Mouse (Mus musculus) cerebellum, adult 9-11 months (tissue): ENCODE measurements at regions not wholly inside any gene's neighbourhood (a gene's known extent, or its start where the extent isn't known, plus 50 kb on each side); places are given as distances from the start of the nearest gene placed in this dataset.

Experiments
- DNase-seq: peaks from one replicate; pipeline ENCODE4 v3.0.0; 2022

DNA sequence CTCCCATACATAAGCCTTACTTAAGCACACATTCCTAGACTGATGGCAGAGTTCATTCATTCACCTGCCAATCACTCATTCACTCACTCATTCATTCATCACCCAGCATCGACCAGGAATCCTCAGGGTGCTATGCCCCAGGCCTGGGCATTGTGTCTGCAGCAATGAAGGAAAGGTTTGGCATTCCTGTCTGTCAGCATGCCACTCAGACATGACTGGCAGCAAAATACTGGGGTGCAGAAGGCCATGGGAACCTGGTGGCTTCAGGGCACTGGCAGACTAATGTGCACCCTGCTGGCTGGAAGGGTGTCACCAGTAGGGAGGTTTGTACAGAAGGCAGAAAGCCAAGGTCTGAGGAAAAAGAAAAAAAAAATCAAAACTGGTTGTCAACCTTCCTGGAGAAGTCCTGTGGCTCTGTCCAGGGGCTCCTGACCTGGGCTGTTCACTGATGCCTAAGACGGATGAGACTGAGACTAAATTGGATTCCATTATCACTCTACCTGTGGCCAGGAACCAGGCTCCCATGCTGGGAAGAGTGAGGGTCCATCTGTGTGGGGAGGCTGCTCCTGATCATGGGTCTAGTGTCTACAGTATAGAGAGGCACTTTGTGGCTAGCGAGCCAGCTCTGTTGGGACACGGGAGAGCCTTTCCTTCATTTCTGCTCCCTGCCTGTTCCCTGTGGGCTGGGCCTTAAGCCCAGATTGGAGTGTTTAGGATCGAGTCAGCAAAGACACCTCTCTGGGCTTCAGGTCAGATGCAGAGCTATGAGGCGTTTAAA is 104.1 kb downstream of the Cstad start:
- peak; percentile 66 for DNase-seq

GRCm38 (mm10) chr2:30697851-30698250 is 103.0 kb downstream of the Cstad start:
- DNase-seq, result peak; percentile 66

DNA sequence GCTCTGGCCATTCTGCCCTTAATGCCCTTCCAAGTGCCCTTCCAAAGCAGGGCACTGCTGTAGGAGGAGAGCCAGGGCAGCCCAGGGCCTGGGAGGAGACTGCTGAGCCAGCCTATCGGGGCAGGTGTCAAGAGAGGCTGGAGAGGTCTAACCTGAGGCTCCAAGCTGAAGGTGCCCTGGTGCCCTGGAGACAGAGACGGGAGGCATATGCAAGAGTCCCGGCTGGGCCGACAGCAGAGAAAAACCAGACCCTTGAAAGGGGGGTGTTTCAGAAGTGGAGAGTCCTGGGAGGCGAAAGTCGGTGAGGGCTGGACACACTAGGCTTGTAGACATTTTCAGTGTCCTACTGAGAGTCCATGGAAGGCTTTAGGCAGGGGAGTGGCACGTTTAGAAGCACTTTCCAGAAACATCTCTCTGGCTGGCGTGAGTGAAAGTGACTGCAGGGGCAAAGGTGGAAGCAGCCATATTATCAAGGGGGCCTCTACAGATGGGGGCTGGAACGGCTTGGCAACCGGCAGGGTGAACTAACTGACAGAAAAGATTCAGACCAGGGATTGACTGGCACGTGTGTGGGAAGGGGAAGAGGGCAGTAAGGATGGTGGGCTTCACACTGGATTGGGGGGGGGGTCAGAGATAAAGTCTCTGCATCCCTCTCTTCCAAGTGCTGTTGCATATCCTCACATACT is 101.1 kb downstream of the Cstad start:
- DNase-seq, result peak; percentile 67

DNA sequence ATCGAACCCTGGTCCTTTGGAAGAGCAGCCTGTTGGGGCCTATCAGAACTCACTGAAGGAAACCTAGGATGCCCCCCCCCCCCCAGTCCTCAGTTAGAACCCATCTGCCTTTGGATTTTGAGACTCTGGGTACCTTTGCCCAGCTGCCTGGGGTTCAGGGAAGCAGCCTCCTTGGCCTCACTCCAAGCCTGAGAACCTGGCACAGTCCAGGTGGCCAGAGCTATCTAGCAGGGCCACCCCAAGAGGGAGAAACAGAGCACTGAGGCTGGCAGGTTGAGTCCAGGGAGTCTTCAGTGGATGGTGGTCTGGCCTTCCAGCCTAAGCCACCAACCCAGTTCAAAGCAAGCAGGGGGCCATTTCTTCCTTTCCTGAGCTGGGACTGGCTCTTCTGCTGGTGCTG is 100.2 kb downstream of the Cstad start:
- peak; percentile 66 for DNase-seq

DNA sequence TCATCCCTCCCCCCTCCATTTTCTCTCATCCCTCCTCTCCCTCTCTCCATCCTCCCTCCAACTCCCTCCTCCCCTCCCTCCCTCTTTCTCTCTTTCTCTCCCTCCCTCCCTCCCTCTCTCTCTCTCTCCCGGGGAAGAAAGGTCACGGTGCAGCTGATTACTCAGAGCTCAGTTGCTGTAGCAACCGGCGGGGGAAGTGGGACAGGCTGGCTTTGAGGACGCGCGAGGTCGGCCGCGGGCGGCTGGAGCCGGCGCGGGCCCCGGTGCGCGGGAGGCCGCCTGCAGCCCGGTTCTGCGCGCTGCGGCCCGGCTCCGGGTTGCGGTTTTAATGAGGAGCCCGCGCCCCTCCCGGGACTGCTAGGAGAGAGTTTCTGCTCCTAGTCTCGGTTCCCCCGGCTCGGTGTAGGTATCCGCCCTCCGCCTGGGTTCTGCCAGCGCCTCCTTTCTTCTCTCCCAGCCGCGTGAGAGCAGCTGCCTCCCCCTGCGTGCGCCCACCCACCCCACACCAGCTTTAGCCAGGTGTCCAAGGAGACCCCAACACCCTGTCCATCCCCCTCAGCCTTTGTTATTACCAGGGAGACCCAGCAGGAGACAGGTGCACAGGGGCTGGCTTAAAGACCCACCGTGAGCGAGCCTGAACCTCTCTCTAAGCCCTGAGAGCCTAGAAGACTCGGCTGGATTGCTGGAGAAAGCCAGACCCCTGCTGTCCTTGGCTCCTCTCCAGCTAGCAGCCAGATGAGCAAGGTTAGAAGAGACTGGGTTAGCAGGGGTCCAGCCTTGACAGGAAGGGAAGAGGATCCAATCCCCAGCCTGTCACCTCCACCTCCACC is 98.6 kb downstream of the Cstad start:
- peak; percentile 91 for DNase-seq

DNA sequence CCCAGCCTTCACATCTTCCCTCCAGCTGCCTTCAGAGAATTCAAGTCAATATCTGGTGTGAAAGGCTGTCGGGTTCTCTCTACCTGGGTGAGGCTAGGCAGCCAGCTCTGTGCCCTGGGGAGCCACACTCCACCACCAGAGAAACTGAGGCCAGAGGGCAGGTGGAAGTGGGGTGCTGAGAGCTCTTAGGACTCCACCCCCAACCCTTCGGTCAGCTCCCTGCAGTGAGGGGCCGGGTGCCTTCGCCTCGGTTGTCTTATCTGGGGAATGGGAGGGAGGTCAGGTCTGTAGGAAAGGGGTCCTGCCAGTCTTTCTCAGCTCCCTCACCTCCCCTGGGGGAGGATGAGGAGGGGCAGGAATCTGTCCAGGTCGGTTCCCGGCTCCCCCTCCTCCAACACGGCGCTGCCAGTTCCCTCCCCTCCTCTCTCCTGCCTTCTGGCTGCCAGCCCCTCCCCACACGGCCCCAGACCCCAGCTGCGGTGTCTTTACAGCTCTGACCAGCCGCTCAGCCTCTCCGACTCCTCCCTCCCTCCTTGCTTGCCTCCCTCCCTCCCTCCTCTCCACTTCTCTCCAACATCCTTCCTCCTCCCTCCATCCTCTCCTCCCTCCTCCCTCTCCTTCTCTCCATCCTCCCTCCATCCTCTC is 97.8 kb downstream of the Cstad start:
- peak; percentile 90 for DNase-seq

- DNase-seq, result peak; percentile 98
These were observed 97.2 kb downstream of the Cstad start for GRCm38 (mm10) chr2:30691857-30692560.

DNA sequence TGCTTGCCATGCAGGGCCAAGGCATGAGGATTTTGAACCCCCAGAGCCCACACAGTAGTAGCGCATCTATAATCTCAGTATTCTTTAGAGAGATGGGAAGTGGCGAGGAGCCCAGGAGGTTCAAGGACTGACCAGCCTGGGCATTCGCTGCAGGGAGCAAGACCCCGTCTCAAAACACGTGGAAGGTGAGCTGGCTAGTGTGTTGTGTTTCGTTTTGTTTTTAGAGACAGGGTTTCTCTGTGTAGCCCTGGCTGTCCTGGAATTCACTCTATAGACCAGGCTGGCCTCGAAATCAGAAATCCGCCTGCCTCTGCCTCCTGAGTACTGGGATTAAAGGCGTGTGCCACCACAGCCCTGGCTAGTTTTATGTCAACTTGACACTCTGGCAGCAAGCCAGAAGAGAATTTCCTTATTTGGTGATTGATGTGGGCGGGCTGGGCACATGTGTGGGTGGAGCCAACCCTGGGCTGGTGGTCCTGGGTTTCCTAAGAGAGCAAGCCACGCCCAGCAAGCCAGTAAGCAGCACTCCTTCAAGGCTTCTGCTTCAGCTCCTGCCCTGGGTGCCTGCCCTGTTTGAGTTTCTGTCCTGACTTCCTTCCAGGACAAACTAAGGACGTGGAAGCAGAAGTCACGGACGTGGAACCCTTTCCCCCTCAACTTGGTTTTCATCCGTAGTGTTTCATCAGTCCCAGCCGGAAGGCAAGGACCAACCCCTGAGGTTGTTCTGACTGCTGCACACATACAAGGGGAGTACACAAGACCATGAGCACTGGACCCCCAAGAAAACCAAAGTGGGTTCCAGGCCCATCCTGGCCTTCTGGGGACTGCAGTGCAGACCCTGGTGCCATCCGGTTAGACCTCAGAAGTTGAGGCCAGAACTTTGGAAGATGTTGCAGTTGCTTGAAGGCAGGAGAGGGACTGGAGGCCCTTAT is 96.4 kb downstream of the Cstad start:
- peak; percentile 73 for DNase-seq

DNA sequence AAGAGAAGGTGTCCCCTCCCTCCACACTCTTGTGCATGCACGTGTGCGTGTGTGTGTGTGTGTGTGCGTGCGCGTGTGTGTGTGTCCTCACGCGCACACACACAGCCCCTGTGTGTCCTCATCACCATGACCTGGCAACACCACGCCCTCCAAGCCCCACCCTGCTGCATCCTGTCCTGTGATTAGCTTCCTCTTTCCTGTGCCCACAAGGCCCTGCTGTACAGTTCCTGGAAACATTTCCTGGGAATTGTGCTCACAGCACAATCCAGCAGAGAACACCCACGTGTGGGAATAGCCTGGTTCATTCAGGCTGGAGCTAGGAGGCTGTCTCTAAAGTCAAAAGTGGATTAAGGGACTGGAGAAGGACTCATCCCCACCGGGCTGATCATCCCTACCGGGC is 95.5 kb downstream of the Cstad start:
- peak; percentile 47 for DNase-seq

DNA sequence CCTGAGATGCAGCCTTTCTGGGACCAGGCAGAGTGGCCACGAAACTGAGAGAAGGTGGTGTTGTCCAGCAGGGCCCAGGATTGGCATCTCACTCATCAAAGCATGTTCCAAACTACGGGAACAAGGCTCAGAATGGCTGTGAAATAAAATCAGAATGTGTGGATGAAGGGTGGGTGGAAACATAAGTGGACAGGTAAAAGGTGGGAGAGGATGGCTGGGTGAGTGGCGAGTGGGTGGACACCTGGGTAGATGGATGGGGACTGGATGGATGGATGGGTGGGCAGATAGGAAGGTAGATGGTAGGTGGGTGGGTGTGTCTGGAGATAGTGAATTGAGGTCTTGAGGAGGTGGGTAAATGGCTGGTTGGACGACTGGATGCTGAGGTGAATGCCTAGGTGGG is 93.6 kb downstream of the Cstad start:
- peak; percentile 37 for DNase-seq

- no peak for DNase-seq
These were observed 92.3 kb downstream of the Cstad start for GRCm38 (mm10) chr2:30687121-30687551.

- no peak for DNase-seq
These were observed 91.5 kb downstream of the Cstad start for GRCm38 (mm10) chr2:30686359-30686758.

GRCm38 (mm10) chr2:30685137-30685860 is 90.5 kb downstream of the Cstad start:
- no peak for DNase-seq

DNA sequence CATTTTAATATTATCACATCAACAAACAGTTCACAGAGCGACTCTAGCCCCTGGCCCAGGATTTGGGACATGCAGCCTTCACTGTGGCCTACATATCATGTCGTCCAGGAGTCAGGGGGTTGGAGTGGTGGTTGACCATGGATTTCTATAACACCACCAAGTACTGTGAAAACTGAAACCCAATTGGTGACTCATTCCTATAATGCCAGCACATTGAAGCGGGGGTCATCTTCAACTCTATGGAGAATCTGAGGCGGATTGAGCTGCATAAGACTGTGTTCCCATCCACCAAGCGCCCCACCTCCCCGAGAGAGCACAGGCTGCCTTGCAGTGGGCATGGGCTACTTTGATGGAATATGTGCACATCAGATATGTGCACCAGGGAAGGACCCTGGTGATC is 89.6 kb downstream of the Cstad start:
- DNase-seq, result no peak

GRCm38 (mm10) chr2:30682146-30682825 is 87.4 kb downstream of the Cstad start:
- no peak for DNase-seq

GRCm38 (mm10) chr2:30681642-30682041 is 86.8 kb downstream of the Cstad start:
- DNase-seq, result no peak

GRCm38 (mm10) chr2:30679041-30679440 is 84.2 kb downstream of the Cstad start:
- DNase-seq, result no peak

GRCm38 (mm10) chr2:30677498-30677897 is 82.7 kb downstream of the Cstad start:
- no peak for DNase-seq

- peak; percentile 75 for DNase-seq
These were observed 82.1 kb downstream of the Cstad start for GRCm38 (mm10) chr2:30676833-30677459.
